Mouse (Mus musculus) right cerebral cortex, postnatal 25 days (tissue): ENCODE results near the gene Josd1.

Experiments
- DNase-seq: peaks from one replicate; pipeline ENCODE4 v3.0.0; 2022

The Josd1 gene

DNA sequence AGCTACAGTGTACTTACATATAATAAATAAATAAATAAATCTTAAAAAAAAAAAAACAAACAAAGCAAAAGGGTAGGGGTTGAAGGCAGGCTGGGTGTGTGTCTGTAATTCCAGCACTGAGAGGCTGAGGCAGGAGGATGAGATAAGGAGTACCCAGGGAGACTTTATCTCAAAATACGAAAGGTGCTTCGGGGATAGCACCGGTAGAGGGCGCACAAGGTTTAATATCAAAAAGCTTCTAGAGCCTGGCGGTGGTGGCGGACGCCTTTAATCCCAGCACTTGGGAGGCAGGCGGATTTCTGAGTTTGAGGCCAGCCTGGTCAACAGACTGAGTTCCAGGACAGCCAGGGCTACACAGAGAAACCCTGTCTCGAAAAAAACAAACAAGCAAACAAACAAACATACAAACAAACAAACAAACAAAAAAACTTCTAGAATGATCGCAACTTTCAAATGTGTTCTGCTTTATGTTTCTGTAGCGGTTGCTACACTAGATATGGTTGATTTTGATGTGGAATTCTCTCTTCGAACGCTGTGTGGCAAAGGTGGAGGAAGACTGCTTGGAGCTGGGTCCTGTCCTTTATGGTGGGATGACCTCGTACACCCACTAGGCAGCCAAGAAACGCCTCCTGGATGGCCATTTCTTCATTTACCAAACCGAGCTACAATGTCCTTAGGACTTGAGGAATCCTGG is 29.7 kb downstream of the Josd1 start:
- peak; percentile 70 for DNase-seq

GRCm38 (mm10) chr15:79656451-79656850 is 31.3 kb downstream of the Josd1 start:
- DNase-seq: peak; percentile 51

DNA sequence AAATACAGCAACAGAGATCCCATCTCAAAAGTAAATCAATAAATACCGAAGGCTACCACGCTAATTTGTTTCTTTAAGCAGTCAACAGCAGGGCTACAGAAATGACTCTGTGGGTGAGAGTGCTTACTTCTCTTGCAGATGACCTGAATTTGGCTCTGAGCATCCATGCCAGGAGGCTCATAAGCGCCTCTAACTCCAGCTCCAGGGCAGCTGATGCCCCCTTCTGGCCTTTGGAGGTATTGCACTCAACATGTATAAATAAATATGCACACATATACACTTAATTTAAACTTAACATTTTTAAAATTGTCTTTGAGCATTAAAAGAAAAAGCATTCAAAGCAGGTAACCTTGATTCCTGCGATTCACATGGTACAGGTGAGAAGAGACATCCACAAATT is 36.2 kb downstream of the Josd1 start:
- no peak for DNase-seq

DNA sequence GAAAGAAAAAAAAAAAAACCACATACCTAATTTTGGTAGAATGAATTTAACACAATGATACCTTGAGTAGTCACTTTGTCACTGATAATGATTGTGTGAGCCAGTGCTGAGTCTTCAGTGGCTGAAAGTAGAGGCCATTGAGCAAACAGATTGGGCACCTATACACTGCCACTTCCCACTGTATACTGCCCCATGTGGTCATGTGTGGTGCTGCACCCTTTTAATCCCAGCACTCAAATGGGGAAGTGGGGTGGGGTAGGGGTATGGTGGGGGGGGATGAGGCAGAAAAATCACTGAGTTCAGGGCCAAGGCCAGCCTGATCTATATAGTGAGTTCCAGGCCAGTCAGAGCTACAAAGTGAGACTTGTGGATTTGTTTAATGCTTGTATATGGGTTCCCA is 37.1 kb downstream of the Josd1 start:
- DNase-seq: no peak

- no peak for DNase-seq
Measured at GRCm38 (mm10) chr15:79648130-79648529, 39.6 kb downstream of the Josd1 start.

- DNase-seq: no peak
Measured at GRCm38 (mm10) chr15:79645483-79645882, 42.2 kb downstream of the Josd1 start.

GRCm38 (mm10) chr15:79641135-79641817 is 46.4 kb downstream of the Josd1 start:
- peak; percentile 28 for DNase-seq

GRCm38 (mm10) chr15:79630471-79630870 is 57.2 kb downstream of the Josd1 start:
- DNase-seq: no peak
